Mouse (Mus musculus) spleen, adult 10 weeks (tissue): ENCODE results near the gene Olfr45. TPM values are rescaled to one million over a fixed set of nuclear protein-coding genes. Genes with fewer than 3 reads are reported as not detected.

ENCODE experiments used
- polyA plus RNA-seq: library from polyadenylated mRNA; stranded (reverse); fragments of 350-450 nt; fragmentation: Illumina TruSeq; extraction: RNeasy Lipid Tissue Mini Kit (QIAGEN cat#74804); gene quantifications from one replicate; pipeline ENCODE4 v1.2.3, GENCODE M21; 2015; ENCODE audit warnings: low replicate concordance; ENCODE audit not compliant: insufficient read depth

The Olfr45 gene
- not detected for polyA plus RNA-seq

DNA sequence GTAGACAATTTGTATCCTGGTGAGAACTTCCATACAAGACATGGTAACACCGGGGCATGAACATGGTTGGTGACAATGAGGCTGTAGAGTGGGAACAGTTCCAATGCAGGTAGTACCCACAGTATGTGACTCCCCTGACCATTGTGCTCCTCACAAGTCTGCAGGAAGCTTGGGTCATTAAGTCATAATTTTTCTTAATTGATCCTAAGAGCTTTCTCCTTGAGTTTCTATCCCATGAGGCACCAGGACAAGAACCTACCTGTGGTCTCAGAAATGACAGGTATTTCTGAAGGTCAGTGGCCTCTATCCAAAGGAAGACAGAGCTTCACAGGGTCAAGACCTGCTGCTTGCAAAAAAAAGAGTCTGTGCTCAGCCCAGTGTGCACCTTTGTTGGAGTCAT, at the start of gene Olfr45:
Gene Olfr45, plus strand, starts transcription at position 301 of the 400 bp plus-strand sequence.

DNA sequence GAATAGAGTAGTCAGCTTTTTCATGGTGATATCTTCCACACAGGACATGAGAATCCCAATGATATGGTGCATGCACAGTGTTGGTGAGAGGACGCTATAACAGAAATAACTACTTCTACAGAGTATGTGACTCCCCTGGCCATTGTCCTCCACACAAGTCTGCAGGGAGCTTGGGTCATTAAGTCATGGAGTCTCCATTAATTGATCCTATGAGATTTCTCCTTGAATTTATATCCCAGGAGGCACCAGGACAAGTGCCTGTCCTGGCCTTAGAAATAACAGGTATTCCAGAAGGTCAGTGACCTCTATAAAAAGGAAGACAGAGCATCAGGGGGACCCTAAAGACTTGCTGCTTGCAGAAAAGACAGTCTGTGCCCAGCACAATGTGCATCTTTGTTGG, 35.6 kb upstream of the Olfr45 start, which contains the start of gene Olfr53:
Gene Olfr53, plus strand, starts transcription at position 301 of the 400 bp plus-strand sequence.

DNA sequence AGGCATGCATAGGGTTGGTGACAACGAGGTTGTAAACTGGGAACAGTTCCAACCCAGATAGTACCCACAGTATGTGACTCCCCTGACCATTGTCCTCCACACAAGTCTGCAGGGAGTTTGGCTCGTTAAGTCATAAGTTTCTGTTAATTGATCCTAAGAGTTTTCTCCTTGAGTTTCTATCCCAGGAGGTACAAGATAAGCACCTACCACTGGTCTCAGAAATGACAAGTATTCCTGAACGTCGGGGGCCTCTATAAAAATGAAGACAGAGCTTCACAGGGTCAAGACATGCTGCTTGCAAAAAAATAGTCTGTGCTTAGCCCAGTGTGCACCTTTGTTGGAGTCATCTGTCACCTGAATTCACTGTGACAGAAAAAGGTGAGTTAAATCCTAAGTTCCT, 22.1 kb upstream of the Olfr45 start, which contains the start of gene Olfr539:
Gene Olfr539, plus strand, starts transcription at position 301 of the 400 bp plus-strand sequence.

DNA sequence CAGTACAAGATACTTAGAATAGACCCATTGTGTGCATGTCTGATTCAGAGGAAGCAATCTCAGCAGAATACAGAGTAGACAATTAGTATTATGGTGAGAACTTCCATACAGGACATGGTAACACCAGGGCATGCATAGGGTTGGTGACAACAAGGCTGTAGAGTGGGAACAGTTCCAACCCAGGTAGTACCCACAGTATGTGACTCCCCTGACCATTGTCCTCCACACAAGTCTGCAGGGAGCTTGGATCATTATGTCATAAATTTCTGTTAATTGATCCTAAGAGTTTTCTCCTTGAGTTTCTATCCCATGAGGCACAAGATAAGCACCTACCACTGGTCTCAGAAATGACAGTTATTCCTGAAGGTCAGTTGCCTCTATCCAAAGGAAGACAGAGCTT, 15.2 kb downstream of the Olfr45 start, which contains the start of gene Olfr541:
Gene Olfr541, plus strand, starts transcription at position 301 of the 400 bp plus-strand sequence.

Other genes with a start within 250 kb of the Olfr45 start
- not detected for gene Olfr533, start 218.6 kb upstream of the Olfr45 start, polyA plus RNA-seq
- not detected for gene Olfr535, start 197.7 kb upstream of the Olfr45 start, polyA plus RNA-seq
- not detected for gene Olfr536, start 174.6 kb upstream of the Olfr45 start, polyA plus RNA-seq
- not detected for gene Olfr538, start 114.1 kb upstream of the Olfr45 start, polyA plus RNA-seq
- not detected for gene Olfr46, start 80.7 kb upstream of the Olfr45 start, polyA plus RNA-seq
- gene Olfr61, start 53.0 kb upstream of the Olfr45 start, polyA plus RNA-seq, result not detected
- gene Olfr53, start 35.5 kb upstream of the Olfr45 start, polyA plus RNA-seq, result not detected
- not detected for gene Olfr539, start 22.0 kb upstream of the Olfr45 start, polyA plus RNA-seq
- gene Olfr541, start 15.3 kb downstream of the Olfr45 start, polyA plus RNA-seq, result not detected
- gene Cyp2e1, start 81.8 kb downstream of the Olfr45 start, polyA plus RNA-seq, result 5.1 TPM
- 0.75 TPM for gene Syce1, start 105.9 kb downstream of the Olfr45 start, polyA plus RNA-seq
- not detected for gene Zfp941, start 140.2 kb downstream of the Olfr45 start, polyA plus RNA-seq
- not detected for gene Urah, start 153.1 kb downstream of the Olfr45 start, polyA plus RNA-seq
- not detected for gene Scgb1c1, start 163.6 kb downstream of the Olfr45 start, polyA plus RNA-seq
- gene Odf3, start 165.9 kb downstream of the Olfr45 start, polyA plus RNA-seq, result not detected
- not detected for gene Gm45785, start 174.4 kb downstream of the Olfr45 start, polyA plus RNA-seq
- 50.8 TPM for gene Ric8a, start 175.0 kb downstream of the Olfr45 start, polyA plus RNA-seq
- gene Bet1l, start 175.6 kb downstream of the Olfr45 start, polyA plus RNA-seq, result 16.2 TPM
- 119 TPM for gene Psmd13, start 200.0 kb downstream of the Olfr45 start, polyA plus RNA-seq
- gene Sirt3, start 200.4 kb downstream of the Olfr45 start, polyA plus RNA-seq, result 10.2 TPM
- not detected for gene Cox8b, start 218.5 kb downstream of the Olfr45 start, polyA plus RNA-seq
- 0.07 TPM for gene Nlrp6, start 239.0 kb downstream of the Olfr45 start, polyA plus RNA-seq